Mouse (Mus musculus) MN1 (cell line): Measurements from ENCODE around the gene Acsl1.
A peak's percentile ranks its signal among the peaks of the same experiment; 100 is the strongest.

Source experiments
- DNase-seq: peaks from one replicate; pipeline ENCODE4 v3.0.0-alpha.2; 2016; ENCODE audit warnings: low spot score

The Acsl1 gene

GRCm38 (mm10) chr8:46475942-46476341, 5.1 kb downstream of the Acsl1 start:
- DNase-seq = no peak

GRCm38 (mm10) chr8:46477747-46478458, 7.1 kb downstream of the Acsl1 start:
- DNase-seq = no peak

- no peak for DNase-seq
Observed at GRCm38 (mm10) chr8:46478783-46479182, 7.9 kb downstream of the Acsl1 start.

GRCm38 (mm10) chr8:46479794-46480532, 9.1 kb downstream of the Acsl1 start:
- DNase-seq = no peak

GRCm38 (mm10) chr8:46480533-46480900, 9.7 kb downstream of the Acsl1 start:
- no peak for DNase-seq

- DNase-seq = no peak
Observed at GRCm38 (mm10) chr8:46482771-46483170, 11.9 kb downstream of the Acsl1 start.

GRCm38 (mm10) chr8:46483247-46483646, 12.4 kb downstream of the Acsl1 start:
- DNase-seq = no peak

- DNase-seq = no peak
Observed at GRCm38 (mm10) chr8:46484077-46484476, 13.2 kb downstream of the Acsl1 start.

GRCm38 (mm10) chr8:46484931-46485463, 14.2 kb downstream of the Acsl1 start:
- DNase-seq = no peak

GRCm38 (mm10) chr8:46488085-46488561, 17.3 kb downstream of the Acsl1 start:
- DNase-seq = no peak

GRCm38 (mm10) chr8:46489196-46489595, 18.4 kb downstream of the Acsl1 start:
- DNase-seq = no peak

GRCm38 (mm10) chr8:46490250-46490649, 19.4 kb downstream of the Acsl1 start:
- DNase-seq = no peak

GRCm38 (mm10) chr8:46490821-46491220, 20.0 kb downstream of the Acsl1 start:
- DNase-seq = no peak

GRCm38 (mm10) chr8:46493495-46494170, 22.8 kb downstream of the Acsl1 start:
- no peak for DNase-seq

- no peak for DNase-seq
Observed at GRCm38 (mm10) chr8:46496852-46497251, 26.0 kb downstream of the Acsl1 start.

GRCm38 (mm10) chr8:46497314-46498011, 26.6 kb downstream of the Acsl1 start:
- DNase-seq = no peak

- DNase-seq = peak; percentile 55
Observed at GRCm38 (mm10) chr8:46499376-46500061, 28.7 kb downstream of the Acsl1 start.

- DNase-seq = no peak
Observed at GRCm38 (mm10) chr8:46502333-46503071, 31.7 kb downstream of the Acsl1 start.

- DNase-seq = no peak
Observed at GRCm38 (mm10) chr8:46503072-46503695, 32.3 kb downstream of the Acsl1 start.

- DNase-seq = no peak
Observed at GRCm38 (mm10) chr8:46504196-46504595, 33.4 kb downstream of the Acsl1 start.
